Mouse (Mus musculus) effector memory CD4-positive, alpha-beta T cell, adult 5 months (primary cell): ENCODE results near the gene Zfp599. TPM values are rescaled to one million over a fixed set of nuclear protein-coding genes. Genes with fewer than 3 reads are reported as not detected.

Experiments
- polyA plus RNA-seq: library from polyadenylated mRNA; unstranded; fragments of 100-300 nt; shearing (Covaris generic); gene quantifications from one replicate; pipeline ENCODE4 v1.2.1, GENCODE M21; 2017

Gene Zfp599
- polyA plus RNA-seq: 1.5 TPM

GRCm38 (mm10) chr9:22259184-22260091 lies at the start of gene Zfp599:
Zfp599 (minus strand) TSS chr9:22259895.

DNA sequence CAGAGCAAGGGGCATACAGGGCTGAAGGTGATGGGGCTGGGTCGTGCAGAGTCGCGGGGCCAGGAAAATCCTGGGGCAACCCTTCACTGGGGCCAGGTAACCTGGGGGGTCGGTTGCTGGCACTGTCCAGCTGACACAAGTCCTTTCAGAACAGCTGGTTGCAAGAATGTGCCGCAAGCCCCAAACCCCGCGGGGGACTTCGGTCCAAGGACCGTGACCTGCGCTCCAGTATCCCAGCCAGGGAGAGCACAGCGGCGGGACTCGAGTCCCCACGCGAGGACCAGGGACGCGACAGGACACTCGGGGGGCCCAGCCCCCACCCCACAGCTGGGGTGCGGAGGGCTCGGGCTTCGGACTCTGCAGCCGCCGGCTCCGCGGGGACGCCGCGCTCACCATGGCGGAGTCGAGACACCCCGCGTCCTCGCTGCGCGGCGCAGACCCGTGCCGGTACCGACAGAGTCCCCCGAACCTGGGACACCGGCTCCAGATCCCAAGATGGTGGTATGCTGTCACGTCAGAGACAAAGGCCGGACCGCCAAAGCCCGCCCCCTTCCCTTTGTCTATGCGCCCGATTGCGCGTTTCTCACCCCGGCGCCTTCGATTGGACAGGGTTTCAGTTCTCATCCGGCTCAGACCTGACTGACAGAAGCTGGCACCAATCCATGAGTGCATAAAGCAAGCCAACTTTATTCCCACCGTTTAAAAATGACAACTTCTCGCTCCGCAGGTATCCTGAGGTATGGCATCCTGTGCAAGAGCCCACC lies 47.6 kb upstream of the Zfp599 start, which contains the start of gene Zfp810:
Gene Zfp810, minus strand, starts transcription at position 493 of the 764 bp plus-strand sequence.

GRCm38 (mm10) chr9:22225581-22226388 lies 33.9 kb downstream of the Zfp599 start, which contains the start of gene Zfp809:
Zfp809 (plus strand) TSS chr9:22225714.

Other genes with a start within 250 kb of the Zfp599 start
- gene Elavl3, start 207.9 kb downstream of the Zfp599 start, polyA plus RNA-seq: 0.12 TPM
- not detected for gene Gm49318, start 188.6 kb downstream of the Zfp599 start, polyA plus RNA-seq
- gene Zfp653, start 188.5 kb downstream of the Zfp599 start, polyA plus RNA-seq: 24.9 TPM
- gene Ecsit, start 174.5 kb downstream of the Zfp599 start, polyA plus RNA-seq: 26.0 TPM
- not detected for gene Cnn1, start 160.7 kb downstream of the Zfp599 start, polyA plus RNA-seq
- gene Elof1, start 142.7 kb downstream of the Zfp599 start, polyA plus RNA-seq: 26.1 TPM
- 159 TPM for gene Acp5, start 124.2 kb downstream of the Zfp599 start, polyA plus RNA-seq
- gene Pigyl, start 103.0 kb downstream of the Zfp599 start, polyA plus RNA-seq: 10.1 TPM
- not detected for gene Zfp872, start 71.8 kb downstream of the Zfp599 start, polyA plus RNA-seq
- gene Zfp809, start 34.2 kb downstream of the Zfp599 start, polyA plus RNA-seq: 50.9 TPM
- 11.3 TPM for gene Zfp810, start 47.8 kb upstream of the Zfp599 start, polyA plus RNA-seq
- gene Anln, start 129.3 kb upstream of the Zfp599 start, polyA plus RNA-seq: 0.37 TPM
- gene 9530077C05Rik, start 151.6 kb upstream of the Zfp599 start, polyA plus RNA-seq: 0.71 TPM
- gene Gm17545, start 194.4 kb upstream of the Zfp599 start, polyA plus RNA-seq: not detected
- 96.1 TPM for gene Rp9, start 209.8 kb upstream of the Zfp599 start, polyA plus RNA-seq
- 17.5 TPM for gene Bbs9, start 215.8 kb upstream of the Zfp599 start, polyA plus RNA-seq